Mouse (Mus musculus) heart, adult 11 months (tissue): ENCODE data around the gene Dlgap4.

Experiments used
- DNase-seq: peaks from one replicate; pipeline ENCODE4 v3.0.0; 2022

Gene Dlgap4

DNA sequence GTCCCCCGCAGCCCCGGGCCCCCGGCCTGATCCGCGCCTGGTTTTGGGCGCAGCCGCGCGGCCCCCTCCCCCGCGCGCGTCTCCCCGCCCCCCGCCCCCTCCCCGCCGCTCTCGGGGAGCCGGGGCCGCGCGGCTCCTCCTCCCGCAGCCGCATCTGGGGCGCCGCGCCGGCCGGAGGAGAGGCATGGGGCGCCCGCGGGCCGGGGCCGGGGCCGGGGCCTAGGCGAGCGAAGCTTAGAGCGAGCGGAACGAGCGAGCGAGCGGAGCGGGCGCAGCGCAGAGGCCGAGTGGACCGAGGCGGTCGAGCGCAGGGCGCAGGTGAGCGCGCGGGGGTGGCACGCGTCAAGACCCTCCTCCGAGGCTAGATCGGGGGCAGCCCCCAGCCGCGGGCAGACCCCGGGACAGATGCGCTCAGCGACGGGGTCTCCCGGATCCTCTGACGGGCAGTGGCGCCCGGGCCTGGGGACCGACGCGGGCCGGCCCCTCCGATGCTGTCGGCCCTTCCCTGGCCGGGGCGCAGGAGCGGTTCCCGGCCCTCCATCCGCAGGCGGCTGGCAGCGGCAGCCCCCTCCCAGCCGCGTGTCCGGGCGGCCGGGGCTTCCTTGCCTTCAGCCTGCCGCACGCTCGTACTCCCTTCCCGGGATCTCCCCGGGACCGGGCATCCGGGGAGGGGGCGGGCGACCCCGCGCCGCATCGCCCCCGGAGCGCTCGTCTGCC, at the start of gene Dlgap4:
Gene Dlgap4, plus strand, starts transcription at position 165 of the 717 bp plus-strand sequence.
- peak; percentile 90 for DNase-seq

DNA sequence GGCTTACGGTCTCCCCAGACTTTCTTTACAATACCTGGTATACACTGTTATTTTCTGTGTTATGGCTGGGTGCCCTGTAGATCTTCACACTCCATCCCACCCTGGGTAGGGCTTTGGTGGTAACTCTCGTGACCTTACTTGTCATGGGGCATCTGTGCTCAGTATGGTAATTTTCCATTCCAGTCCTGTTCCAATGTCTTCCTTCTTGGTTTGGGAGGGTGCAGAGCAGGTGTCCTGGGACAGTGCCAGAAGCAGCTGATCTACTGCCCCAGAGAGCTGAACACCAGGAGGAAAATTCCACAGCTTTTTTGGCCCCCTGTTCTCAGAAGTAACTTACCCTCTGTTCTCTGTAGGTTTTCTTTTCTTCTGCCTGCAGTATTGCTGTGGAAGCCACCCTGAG, 47.0 kb upstream of the Dlgap4 start:
- no peak for DNase-seq

DNA sequence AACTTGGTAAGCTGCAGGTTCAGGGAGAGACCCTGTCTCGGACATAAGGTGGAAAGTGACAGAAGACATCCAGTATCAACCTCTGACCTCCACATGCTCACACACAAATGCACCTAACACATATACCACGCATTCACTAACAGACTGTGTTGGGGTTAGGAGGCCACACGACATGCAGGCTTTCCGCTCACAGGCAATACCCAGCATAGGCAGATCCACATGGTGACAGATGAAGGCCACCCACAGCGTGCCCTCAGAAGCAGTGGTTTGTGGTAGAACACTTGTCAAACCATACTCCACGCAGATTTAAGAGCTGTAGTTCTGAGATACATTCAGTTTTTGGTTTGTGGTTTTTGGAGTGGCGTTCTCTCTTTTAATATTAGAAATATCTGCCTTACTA, 44.9 kb upstream of the Dlgap4 start:
- DNase-seq: no peak

DNA sequence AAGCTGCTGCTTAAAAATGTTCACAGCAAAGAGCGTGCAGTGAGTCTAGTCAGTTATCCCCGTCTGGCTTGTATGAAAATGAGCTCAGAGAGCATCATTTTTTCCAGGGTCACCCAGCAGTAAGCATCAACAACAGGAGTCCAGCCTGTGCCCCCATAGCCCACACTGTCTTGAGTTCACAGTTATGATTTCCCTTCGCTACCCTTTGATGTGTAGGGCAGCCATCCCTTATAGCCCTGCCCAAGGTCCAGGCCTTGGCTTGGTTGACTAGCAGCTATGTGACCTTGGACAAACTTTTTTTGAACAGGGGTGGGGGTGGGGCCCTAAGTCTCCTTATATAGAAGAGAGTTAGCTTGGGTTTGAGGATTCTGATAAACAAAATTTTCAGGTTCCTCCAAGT, 44.2 kb upstream of the Dlgap4 start:
- no peak for DNase-seq

DNA sequence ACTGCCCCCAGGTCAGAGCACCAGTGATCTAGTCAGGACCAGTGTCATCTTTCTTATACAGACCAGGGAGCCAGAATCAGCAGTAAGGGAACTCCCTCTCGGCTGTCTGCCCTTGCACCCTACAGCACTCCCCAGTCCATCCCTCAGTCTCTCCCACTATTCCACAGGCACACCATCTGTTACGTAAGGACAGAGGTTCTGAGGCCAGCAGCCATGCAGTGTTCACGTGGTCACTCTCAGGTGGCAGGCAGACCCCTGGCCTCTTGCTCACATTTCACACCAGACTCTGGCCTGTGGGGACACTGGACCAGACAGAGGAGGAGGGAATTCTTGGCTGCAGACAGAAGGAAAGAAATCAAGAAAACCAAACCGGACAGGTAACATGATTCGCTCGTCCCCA, 42.0 kb upstream of the Dlgap4 start:
- DNase-seq: no peak

DNA sequence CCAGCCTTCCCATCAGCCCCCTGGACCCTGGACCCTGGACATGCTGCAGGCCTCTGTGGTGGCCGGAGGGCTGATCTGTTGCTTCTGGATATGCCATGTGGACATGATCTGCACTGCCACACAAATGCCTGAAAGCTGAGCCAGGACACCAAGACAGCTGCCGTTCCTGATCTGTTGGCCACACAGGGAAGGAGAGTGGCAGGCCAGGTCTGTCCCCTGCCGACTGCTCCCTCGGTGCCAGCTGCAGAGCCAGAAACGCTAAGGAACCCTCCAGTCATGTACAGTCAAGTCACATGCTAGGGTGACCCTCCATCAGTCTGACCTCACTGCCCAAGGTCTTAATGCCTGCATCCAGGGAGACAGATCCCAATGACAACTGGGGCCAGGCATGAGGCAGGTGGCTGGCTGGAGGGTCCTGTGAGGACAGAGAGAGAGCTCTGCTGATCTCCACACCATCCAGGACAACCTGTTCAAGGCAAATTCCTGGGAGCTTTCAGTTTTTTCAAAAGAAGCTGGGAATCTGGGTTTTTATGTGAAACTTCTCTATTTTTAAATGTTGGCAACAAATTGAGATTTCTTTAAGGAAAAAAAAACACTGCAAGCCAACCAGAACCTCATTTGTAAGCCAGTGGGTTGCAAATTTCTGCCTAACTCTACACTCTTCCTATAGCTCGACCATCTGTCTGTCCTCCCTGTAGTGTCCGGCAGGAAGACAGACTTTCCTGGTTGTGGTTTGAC, 36.5 kb upstream of the Dlgap4 start:
- DNase-seq: no peak

DNA sequence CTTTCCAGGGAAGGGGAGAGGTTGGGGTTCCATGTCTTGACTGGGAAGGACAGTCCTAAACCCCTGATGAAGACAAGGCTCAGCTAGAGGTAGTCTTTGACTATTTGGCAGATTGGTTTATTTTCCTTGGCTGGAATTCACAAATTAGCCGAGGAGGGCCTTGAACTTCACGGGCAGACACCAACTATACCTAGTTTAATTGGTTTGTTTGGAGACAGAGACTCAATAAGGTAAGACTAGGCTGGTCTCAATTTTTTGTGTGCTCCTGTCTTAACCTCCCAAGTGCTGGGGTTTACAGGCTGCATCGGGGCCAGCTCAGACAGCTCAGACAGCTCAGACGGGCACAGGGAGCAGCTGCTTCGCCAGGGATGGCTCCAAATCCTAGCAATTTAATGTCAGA, 33.0 kb upstream of the Dlgap4 start:
- no peak for DNase-seq

DNA sequence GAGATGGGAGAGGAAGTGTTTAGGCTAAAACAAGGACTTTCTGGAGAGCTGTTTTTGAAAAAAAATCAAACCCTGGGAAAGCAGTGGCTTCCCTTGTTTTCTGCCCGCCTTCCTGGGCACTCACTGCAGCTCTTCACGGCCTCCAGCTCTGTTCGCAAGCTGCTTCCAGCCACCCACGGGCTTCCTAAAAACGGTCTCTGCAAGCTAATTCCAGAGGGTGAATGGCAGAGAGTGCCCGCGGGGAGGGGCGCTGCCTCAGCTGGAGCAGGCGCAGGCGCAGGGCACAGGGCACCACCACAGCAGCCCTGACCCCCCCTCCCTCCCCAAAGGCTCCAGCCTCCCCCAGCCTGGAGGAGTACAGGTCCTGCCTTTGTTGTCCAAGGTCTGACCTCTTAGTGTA, 32.3 kb upstream of the Dlgap4 start:
- no peak for DNase-seq

DNA sequence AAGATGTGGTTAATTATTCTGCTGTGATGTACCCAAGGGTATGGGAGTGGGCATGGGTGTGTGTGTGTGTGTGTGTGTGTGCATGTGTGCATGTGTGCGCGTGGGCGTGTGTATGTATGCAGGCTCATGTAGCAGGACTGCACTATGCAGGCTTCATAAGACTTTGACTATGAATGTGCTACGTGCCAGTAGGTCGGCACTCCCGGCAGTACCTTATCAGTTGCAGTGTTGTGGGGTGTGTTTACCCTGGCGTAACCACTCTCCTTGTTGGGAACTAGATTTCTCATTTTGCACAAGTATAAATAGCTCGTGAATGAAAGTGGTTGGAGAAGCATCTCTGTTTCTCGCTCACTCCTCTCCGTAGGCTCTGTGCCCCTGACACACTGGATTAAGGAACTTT, 30.6 kb upstream of the Dlgap4 start:
- no peak for DNase-seq

DNA sequence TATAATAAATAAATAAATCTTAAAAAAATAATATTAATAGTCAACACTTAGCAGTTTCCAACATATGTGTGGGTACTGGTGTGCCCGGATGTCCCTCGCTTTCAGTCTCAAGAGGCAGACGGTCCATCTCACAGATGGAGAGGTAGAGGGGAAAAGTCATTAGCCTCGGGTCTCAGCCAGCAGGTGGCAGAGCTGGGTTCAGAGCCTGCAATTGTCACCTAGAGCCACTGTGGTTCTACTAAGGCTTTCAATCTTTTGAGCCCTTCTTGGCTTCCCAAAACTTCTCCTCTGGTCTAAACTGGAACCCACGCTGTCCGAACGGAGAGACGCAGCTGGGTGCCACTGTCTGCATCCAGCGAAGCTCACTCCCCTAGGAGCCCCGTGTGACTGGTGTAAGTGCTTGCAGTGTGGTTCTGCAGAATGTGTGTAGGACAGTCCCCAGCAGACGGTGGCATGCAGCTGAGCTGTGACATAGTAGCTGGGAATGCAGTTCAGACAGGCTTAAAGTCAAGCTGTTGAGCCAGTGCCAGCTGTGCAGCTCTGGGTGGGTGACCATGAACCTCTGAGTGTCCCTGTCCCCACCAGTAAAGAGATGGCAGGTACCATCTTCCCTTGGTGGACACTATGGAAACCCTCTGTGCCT, 29.2 kb upstream of the Dlgap4 start:
- peak; percentile 92 for DNase-seq

DNA sequence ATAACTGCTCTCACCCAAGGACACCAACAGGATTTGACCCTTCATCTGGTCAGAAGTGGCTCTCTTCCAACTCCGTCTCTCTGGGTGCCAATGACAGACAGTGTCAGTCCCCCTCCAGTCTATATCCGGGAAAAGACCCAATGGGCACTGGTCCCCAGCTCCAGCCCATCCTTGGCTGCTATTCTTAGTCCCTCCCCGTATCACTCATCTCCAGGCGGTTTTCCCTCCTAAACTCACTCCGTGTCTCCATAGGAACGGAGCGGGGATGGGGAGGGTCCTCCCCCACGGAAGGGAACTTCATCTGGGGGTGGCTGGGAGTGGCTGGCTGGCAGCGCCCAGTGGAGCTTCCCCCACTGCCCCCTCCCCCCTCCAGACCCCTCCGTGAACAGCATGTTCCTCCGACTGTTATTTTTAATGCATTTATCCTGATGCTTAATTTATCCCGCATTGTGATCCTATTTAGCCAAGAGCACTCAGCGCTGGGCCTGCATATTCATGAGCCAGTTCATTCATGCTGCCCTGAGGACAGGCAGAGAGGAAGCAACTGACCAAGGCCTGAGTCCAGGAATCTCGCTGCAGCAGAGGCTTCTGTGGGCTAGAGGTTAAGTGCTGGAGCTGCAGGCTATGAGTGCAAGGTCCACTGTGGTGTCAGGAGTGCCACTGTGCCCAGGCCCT, 28.6 kb upstream of the Dlgap4 start:
- DNase-seq: peak; percentile 98

DNA sequence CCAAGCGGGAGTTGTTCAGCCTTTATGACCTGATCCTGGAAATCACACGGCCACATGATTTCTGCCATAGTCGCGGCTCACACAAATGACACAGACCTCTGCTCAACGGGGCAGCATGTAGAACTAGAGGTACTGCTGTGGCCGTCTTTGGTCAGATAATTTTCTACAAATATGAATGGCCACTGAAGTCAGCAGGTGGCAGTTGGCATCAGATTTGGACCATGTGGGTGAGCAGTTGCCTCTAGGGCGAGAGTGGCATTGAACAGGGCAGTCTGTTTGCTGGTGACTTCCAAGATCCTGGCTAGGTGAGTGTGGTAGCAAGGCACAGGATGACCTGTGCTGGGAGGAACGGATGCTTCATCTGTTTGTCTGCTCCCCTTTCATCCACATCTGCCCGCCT, 24.0 kb upstream of the Dlgap4 start:
- DNase-seq: no peak

DNA sequence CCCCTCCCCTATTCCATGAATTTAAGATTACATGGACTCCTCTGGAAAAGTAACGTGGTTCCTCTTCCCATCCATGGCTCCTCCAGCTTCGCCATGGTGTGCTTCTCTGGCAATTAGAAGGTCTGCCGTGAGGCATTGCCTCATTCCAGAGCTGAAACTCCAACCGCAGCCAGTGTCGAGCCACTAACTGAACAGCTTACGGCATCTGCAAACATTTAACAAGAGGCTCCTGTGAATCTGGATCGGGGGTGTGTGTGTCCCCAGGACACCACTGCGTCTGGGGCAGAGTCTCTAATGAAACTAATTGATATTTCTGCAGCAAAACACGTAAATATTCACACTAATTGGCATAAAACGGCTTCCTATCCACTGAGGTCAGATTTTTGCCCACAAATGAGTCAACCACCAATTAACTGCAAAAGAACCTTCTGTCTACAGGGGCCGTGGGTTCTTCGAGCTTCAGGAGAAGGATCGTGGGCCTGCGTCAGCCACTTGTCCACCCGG, 18.5 kb upstream of the Dlgap4 start:
- no peak for DNase-seq

DNA sequence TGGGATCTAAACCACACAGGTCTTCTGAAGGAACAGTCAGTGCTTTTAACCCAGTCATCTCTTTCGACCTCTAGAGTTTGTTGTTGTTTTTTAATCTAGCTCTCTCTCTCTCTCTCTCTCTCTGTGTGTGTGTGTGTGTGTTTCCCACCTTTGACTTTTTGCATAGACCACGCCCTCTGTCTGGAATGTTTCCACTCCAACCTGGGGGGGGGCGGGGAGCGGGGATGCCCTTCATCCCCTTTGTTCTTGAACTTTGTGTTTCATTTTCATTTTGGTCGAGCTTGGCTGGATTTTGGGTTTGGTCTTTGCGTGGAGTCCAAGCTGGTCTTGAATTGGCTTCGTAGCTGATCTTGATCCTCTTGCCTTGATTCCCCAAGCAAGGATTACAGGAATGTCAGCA, 10.9 kb upstream of the Dlgap4 start:
- DNase-seq: no peak

DNA sequence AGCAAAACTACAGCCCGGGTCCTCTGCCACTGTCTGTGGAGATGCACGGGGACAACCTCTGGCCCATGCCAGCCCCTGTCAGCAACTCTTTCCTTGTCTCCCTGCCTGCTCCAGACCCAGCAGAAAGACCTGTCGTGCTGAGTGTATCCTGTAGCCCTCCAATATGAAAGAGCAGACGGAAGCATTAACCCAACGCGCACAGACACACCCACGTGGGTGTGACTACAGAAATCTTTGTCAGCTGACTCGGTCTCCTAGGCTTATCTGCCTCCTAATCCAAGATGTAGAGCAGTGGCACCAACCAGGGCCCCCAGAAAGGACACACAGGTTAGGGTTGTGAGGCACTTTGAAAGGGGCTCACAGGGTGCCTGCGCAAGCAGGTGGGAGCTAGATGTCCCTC, 9.8 kb upstream of the Dlgap4 start:
- no peak for DNase-seq

DNA sequence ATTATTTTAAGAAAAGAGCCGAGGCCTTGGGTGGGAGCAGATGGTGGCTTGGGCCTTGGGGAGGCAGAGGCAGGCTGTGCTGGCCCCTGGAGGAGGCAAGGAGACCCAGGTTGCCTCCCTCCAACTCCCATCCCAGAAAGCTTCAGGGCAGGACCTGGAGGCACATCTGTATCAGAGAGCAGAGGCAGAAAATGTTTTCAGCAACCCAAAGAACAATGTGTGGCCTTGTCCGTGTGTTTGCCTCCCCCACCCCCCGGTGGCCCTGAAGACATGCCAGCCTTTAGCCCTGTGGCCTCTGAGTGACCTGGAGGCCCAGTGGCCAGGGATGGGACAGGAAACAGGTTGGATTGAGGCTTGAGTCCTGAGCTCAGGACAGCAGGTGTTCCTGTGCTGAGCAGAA, 8.4 kb upstream of the Dlgap4 start:
- DNase-seq: no peak

DNA sequence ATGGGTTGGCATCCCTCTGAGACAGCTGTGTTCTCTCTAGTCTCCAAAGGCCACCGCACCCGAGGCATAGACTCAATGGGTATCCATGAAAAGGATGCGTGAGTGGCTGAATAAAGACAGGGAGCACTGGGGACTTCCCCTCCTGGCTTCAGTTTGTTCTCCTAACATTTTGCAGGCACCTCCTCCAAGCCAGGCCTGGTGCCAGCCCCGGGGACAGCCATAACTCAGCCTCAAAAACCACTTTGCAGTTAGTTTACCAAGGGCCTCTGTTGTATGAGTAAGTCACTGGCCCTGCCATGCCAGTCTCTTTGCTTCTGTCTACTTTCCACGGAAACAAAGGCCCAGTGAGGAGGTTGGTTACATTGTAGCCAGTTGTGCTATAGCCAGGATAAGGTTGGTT, 7.5 kb upstream of the Dlgap4 start:
- no peak for DNase-seq

DNA sequence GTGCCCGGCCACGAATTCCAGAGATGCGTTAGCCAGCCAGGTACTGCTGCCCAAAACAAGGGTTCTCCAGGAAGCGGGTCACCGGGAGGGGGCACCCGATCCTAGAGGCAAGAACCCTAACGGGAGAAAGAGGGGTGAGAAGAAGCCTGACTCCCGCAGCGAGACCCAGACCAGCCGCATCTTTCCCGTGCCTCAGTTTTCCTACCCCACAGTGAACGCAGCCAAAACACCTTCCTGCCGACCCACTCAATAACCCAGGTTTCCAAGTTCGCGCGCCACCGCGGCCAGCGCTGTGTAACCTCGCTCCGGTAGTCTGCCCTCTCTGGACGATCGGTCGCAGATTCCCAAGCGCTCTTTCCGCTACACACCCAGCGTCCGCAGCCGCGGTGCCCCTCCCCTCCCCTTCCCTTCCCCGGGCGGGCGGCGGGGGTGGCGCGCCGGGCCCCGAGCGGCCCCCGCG, 394 bp upstream of the Dlgap4 start:
- DNase-seq: peak; percentile 91

DNA sequence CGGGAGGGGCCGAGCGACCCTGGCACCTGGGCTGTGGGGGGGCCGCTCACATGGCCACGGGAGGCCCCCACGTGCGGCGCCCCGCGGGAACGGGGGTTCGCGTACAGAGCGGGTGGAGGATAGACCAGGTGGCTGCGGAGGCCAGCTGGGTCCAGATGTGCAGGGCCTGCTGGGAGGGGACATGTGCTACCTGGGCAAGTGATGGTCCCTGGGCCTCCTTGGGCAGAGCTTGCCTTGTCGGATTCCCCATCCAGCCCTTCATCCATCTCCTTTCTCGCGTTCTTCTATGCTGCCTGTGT, 702 bp downstream of the Dlgap4 start:
- DNase-seq: peak; percentile 90

DNA sequence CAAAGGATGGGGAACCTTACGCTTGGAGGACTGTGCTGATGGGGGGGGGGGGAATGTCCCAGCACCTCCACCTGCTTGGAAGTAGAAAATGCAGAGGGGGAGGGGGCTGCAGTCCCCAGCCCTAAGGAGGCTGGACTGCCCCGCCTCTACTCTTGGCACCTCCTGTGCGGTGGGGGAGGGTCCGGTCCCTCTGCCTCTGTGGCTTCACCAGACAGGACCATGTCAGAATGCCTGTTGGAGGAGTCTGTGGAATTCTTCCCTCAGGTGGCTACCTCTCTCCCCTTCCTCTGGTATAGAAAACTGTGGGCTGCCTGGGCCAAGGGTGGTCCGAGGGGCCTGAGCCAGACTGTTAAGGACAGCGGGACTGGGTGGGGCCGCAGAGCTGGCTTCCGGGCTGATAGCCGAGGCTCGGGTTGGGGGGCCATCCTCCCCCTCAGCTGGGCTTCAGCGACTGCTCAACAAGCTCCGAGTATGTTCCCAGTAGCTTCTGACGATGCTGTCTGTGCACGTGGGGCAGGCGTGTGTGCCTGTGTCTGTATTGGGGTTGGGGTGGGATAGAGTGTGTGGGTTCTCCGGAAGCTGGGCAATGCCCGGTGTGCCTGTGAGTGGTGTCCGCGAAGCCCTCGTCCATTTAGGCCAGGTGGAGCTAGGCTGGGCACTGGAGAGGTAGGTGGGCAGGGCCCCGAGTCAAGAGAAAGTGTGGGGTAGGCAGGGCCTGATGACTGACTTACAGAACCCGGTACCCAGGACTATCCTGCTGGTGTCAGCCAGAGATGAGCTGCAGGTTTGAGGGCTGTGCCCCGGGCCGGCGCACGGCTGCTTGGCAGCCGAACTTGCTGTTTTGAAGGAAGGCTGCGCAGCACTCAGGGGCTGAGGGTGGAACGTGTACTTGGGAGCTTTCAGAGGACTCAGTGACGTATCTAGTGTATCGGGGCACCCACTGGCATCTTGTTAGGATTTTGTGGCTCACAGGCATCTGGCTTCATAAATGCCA, 1.5 kb downstream of the Dlgap4 start:
- no peak for DNase-seq

DNA sequence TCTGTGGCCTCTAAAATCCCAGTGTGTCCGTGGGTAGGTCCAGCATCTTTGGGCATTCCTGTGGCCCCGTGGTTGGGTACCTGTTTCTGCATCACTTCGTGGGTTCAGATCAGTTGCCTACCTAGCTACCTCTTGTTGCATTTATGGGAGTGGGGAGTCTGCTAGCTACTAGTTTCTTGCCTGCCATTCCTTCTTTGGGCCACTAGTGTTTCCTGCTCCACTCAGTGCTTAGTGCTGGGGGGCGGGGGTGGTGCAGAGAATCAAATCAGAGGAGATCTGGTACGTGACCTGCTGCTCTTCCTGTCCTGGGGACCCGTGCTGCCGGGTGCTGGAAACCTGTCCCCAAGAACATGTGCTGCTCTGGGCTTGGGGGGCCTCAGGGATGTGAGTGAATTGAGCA, 3.0 kb downstream of the Dlgap4 start:
- no peak for DNase-seq

DNA sequence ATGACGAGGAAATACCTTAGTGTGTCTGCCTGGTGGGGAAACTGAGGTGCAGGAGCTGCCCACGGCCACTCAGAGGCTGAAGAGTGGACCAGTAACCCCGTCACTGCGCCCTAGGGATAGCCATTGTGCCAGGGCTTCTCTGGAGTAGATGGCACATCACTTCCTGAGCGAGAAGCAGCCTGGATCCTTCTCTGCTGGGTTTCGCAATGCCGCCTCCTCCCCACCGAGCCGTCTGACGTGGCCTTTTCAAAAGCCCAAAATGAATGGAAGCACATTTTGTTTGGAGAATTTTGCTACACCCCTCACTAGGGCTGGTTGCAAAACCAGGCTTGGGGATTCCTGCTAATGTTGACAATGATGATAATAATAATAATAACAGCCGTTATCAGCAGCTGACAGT, 4.0 kb downstream of the Dlgap4 start:
- peak; percentile 95 for DNase-seq
